Mouse (Mus musculus) neural tube, embryonic 14.5 days (tissue): ENCODE measurements around the gene Fn1. TPM values are rescaled to one million over a fixed set of nuclear protein-coding genes. Genes with fewer than 3 reads are reported as not detected.

Experiments used
- ATAC-seq: fragments of 200-750 bp; cut with Nextera tagmentation; 2 replicates; pipeline ENCODE4 v1.8.0; 2017; ENCODE audit warnings: low read depth, mild to moderate bottlenecking, moderate TSS enrichment, moderate library complexity
- H3K27ac ChIP-seq: fragments of 300-500 bp; sonication (generic); 2 replicates; pipeline ENCODE4 v1.5.1; 2014; ENCODE audit warnings: low read depth, mild to moderate bottlenecking, control low read depth, low read length, moderate library complexity, mixed read lengths
- H3K27me3 ChIP-seq: fragments of 300-500 bp; sonication (generic); 2 replicates; pipeline ENCODE4 v1.6.1; 2014; ENCODE audit warnings: low read length; ENCODE audit not compliant: control insufficient read depth, insufficient read depth
- H3K36me3 ChIP-seq: fragments of 300-500 bp; sonication (generic); 2 replicates; pipeline ENCODE4 v1.6.1; 2014; ENCODE audit warnings: low read length, mixed read lengths; ENCODE audit not compliant: control insufficient read depth, insufficient read depth
- H3K4me1 ChIP-seq: fragments of 300-500 bp; sonication (generic); 2 replicates; pipeline ENCODE4 v1.6.1; 2014; ENCODE audit warnings: low read length; ENCODE audit not compliant: control insufficient read depth, insufficient read depth
- H3K4me2 ChIP-seq: fragments of 300-500 bp; sonication (generic); 2 replicates; pipeline ENCODE4 v1.6.1; 2014; ENCODE audit warnings: mild to moderate bottlenecking, low read depth, low read length, control low read depth
- H3K4me3 ChIP-seq: fragments of 300-500 bp; sonication (generic); 2 replicates; pipeline ENCODE4 v1.5.1; 2014; ENCODE audit warnings: low read depth, low read length, control low read depth, mixed read lengths
- H3K9ac ChIP-seq: fragments of 300-500 bp; sonication (generic); replicated peaks from 2 replicates; pipeline ENCODE4 v1.6.1; 2014; ENCODE audit warnings: low read depth, mild to moderate bottlenecking, control low read depth, low read length, mixed read lengths
- H3K9me3 ChIP-seq: fragments of 300-500 bp; sonication (generic); 2 replicates; pipeline ENCODE4 v1.6.1; 2016; ENCODE audit warnings: low read length; ENCODE audit not compliant: control insufficient read depth
- WGBS: fragments of 180-500 bp; shearing (Covaris S2); extraction: QIAGEN DNeasy Blood & Tissue Kit; methylation state at CpG from one replicate; pipeline ENCODE4 v1.1.7; 2014; 5-methylcytosine and 5-hydroxymethylcytosine counted together
- polyA plus RNA-seq: library from polyadenylated mRNA; unstranded; fragments of >200 nt; fragmentation: Nextera tagmentation; extraction: Ambion mirVana; gene quantifications from 2 replicates; pipeline ENCODE4 v1.2.1, GENCODE M21; 2014

Gene Fn1
- 18.5 and 39.2 TPM in 2 replicates for polyA plus RNA-seq

- peak; percentile 95 for ATAC-seq
- H3K9me3 ChIP-seq: no peaks in the 10 kb centered on the region
- H3K27ac ChIP-seq: peak within 1 kb of the TSS; percentile 52; the same call in 1 of the 2 replicates
- H3K4me1 ChIP-seq: peaks cover 7% of the 10 kb centered on the region; the same call in 1 of the 2 replicates
- H3K9ac ChIP-seq: peak within 1 kb of the TSS; percentile 57
- WGBS: under 1% methylated on average over 63 of the region's 63 CpGs
- H3K4me2 ChIP-seq: peak within 1 kb of the TSS; percentile 96
- no peaks in the 10 kb centered on the region for H3K36me3 ChIP-seq
- no peaks in the 10 kb centered on the region for H3K27me3 ChIP-seq
- H3K4me3 ChIP-seq: peak within 1 kb of the TSS; percentile 64
These were observed at the start of gene Fn1 for GRCm38 (mm10) chr1:71652551-71653399. Gene Fn1 (minus strand): TSS chr1:71653200.

GRCm38 (mm10) chr1:71696093-71696492 is 43.1 kb upstream of the Fn1 start:
- Histone ChIP-seq H3K4me3 (no peak overlapping the region), H3K27me3 (no peaks in the 10 kb centered on the region), H3K27ac (no peak overlapping the region), H3K4me2 (no peak overlapping the region), H3K36me3 (no peaks in the 10 kb centered on the region), H3K9me3 (no peaks in the 10 kb centered on the region), H3K4me1 (no peaks in the 10 kb centered on the region), H3K9ac (no peak overlapping the region)
- no peak for ATAC-seq
- 78% methylated on average over 3 of the region's 3 CpGs for WGBS

GRCm38 (mm10) chr1:71691472-71692277 is 38.7 kb upstream of the Fn1 start:
- no peak for ATAC-seq
- Histone ChIP-seq H3K4me2 (no peak overlapping the region), H3K4me1 (no peaks in the 10 kb centered on the region), H3K36me3 (no peaks in the 10 kb centered on the region), H3K9me3 (no peaks in the 10 kb centered on the region), H3K4me3 (no peak overlapping the region), H3K9ac (no peak overlapping the region), H3K27me3 (no peaks in the 10 kb centered on the region), H3K27ac (no peak overlapping the region)
- WGBS: 66% methylated on average over 8 of the region's 8 CpGs

DNA sequence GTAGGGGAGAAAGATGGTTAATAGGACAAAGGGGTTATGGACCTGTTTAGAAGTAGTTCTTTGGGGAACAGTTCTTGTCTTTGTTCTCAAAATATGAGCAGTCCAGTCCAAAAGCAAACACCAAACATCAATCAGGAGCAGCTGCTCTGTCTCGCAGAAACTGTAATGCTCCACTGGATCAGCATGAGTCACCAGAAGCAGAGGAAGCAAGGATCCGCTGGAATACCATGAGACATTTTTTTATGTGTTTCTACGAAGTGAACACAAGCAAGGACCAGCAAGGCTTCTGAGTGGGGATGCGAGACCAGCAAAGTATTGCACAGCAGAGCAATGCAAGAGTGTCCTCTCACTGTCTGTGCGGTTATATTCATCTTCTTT is 35.9 kb upstream of the Fn1 start:
- H3K36me3 ChIP-seq: no peaks in the 10 kb centered on the region
- H3K4me3 ChIP-seq: no peak overlapping the region
- no peaks in the 10 kb centered on the region for H3K9me3 ChIP-seq
- H3K4me2 ChIP-seq: no peak overlapping the region
- no peaks in the 10 kb centered on the region for H3K4me1 ChIP-seq
- H3K27me3 ChIP-seq: no peaks in the 10 kb centered on the region
- 90% methylated on average over 5 of the region's 5 CpGs for WGBS
- H3K27ac ChIP-seq: no peak overlapping the region
- ATAC-seq: no peak
- H3K9ac ChIP-seq: no peak overlapping the region

DNA sequence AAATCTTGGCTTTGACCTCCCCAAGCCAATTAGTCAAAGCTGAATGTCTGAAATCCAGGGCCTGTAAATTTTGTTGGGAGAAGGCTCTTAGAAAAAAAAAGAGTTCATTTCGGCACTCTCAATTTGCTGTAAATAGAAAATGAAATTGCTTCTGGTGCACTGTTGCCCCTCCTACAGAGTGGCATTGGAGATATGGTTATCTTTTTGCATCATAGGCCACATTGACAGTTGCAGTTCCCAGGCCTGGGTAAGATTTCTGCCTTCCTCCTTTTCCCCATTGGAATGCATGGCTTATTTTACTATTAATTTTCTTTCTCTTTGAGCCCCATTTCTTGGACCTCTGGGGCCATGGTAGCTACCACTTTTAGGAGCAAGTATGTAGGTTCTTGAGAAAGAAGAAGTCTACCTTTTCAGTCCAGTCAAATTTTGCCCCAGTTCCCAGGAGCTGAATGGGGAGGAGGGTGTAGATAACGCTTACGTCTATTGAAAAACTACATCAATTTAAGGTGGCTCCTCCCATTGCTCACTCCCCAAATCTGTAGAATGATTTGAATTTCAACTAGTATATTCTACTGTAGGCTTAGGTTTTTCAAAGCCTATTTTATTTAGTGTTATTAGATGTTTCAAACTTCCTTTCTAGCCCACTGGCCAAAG is 35.4 kb upstream of the Fn1 start:
- Histone ChIP-seq H3K9me3 (no peaks in the 10 kb centered on the region), H3K4me1 (no peaks in the 10 kb centered on the region), H3K9ac (no peak overlapping the region), H3K36me3 (no peaks in the 10 kb centered on the region), H3K4me3 (no peak overlapping the region), H3K27ac (no peak overlapping the region), H3K4me2 (no peak overlapping the region), H3K27me3 (no peaks in the 10 kb centered on the region)
- ATAC-seq: no peak
- 94% methylated on average over 3 of the region's 3 CpGs for WGBS

GRCm38 (mm10) chr1:71686791-71687190 is 33.8 kb upstream of the Fn1 start:
- H3K36me3 ChIP-seq: no peaks in the 10 kb centered on the region
- ATAC-seq: no peak
- H3K4me3 ChIP-seq: no peak overlapping the region
- no peaks in the 10 kb centered on the region for H3K9me3 ChIP-seq
- H3K27me3 ChIP-seq: no peaks in the 10 kb centered on the region
- WGBS: 76% methylated on average over 5 of the region's 5 CpGs
- no peaks in the 10 kb centered on the region for H3K4me1 ChIP-seq
- no peak overlapping the region for H3K4me2 ChIP-seq
- H3K27ac ChIP-seq: no peak overlapping the region
- H3K9ac ChIP-seq: no peak overlapping the region

- no peaks in the 10 kb centered on the region for H3K36me3 ChIP-seq
- no peak overlapping the region for H3K4me3 ChIP-seq
- H3K4me2 ChIP-seq: no peak overlapping the region
- H3K9me3 ChIP-seq: no peaks in the 10 kb centered on the region
- no peaks in the 10 kb centered on the region for H3K27me3 ChIP-seq
- H3K27ac ChIP-seq: no peak overlapping the region
- peak; percentile 54; the same call in 1 of the 2 replicates for ATAC-seq
- H3K4me1 ChIP-seq: no peaks in the 10 kb centered on the region
- no peak overlapping the region for H3K9ac ChIP-seq
- 57% methylated on average over 6 of the region's 6 CpGs for WGBS
These were observed 30.7 kb upstream of the Fn1 start for GRCm38 (mm10) chr1:71683736-71684135.

- Histone ChIP-seq H3K36me3 (no peaks in the 10 kb centered on the region), H3K4me3 (no peak overlapping the region), H3K4me1 (no peaks in the 10 kb centered on the region), H3K27me3 (no peaks in the 10 kb centered on the region), H3K9ac (no peak overlapping the region), H3K27ac (no peak overlapping the region), H3K9me3 (no peaks in the 10 kb centered on the region), H3K4me2 (no peak overlapping the region)
- ATAC-seq: no peak
- WGBS: 50% methylated on average over 5 of the region's 5 CpGs
These were observed 29.3 kb upstream of the Fn1 start for GRCm38 (mm10) chr1:71682194-71682715.
